Mouse (Mus musculus): ENCODE measurements at regions not wholly inside any gene's neighbourhood (a gene's known extent, or its start where the extent isn't known, plus 50 kb on each side); places are given as distances from the start of the nearest gene placed in this dataset.

DNA sequence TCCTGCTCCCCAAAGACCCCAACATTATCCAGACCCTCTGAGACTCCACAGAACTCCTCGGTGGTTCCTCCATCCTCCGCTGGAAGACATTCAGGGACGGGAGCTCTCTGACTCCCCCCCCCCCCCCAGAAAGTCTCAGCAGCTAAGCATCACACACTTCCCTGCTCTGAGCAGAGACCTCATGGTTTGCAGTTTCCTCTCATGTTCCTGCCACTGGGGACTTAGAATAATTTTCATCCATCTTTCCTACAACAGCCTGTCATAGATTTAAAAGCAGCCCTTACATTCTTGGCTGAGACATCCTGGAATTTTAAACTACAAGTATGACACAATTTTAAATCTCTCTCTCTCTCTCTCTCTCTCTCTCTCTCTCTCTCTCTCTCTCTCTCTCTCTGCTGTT lies 69.2 kb downstream of the Gpr65 start:
- DNase-seq (ENCODE audit: low read depth, low spot score) = no peak
- no peaks in the 10 kb centered on the region for H3K27me3 ChIP-seq (ENCODE audit: control insufficient read depth, insufficient read depth, low read length, poor library complexity, severe bottlenecking)
- no peaks in the 10 kb centered on the region for H3K36me3 ChIP-seq (ENCODE audit: control insufficient read depth, insufficient read depth, low read length, poor library complexity, severe bottlenecking)

DNA sequence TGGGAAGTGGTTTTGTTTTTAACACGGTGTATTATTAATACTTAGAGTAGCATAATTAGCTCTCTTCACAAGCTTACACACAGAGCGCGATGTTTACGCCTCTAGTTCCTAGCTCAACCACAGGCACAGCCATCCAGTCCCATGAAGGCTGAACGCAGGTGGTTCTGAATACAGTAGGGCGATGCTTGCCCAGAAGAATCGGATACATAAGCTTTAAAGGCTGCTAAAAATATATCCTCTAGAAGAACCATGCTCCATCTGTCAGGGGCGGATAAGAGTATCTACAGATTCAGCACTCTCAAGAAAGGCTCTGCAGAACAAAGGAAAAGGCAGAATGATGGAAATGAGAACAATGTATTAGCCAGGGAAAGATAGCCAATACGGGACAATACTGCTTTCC lies 71.1 kb downstream of the Gpr65 start:
- Histone ChIP-seq H3K27me3 (ENCODE audit: control insufficient read depth, insufficient read depth, low read length, poor library complexity, severe bottlenecking) (no peaks in the 10 kb centered on the region), H3K36me3 (ENCODE audit: control insufficient read depth, insufficient read depth, low read length, poor library complexity, severe bottlenecking) (no peaks in the 10 kb centered on the region)
- DNase-seq (ENCODE audit: low read depth, low spot score) = no peak

DNA sequence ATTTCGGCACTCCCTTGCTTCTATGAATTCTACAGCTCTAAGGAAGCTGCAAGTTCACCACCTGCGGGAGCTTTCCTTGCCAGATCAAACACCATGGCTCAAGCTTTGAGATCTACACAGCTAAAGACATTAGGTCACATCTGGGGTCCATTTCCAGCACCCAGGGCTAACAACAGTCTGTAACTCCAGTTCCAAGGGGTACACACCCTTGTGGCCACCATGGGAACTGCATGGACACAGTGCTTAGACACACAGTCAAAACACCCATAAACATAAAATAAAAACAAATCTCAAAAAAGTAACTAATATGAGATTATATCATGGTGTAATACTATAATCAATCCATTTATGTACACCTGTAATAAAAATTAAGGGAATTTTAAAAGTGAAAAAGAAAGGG lies 73.7 kb downstream of the Gpr65 start:
- no peaks in the 10 kb centered on the region for H3K27me3 ChIP-seq (ENCODE audit: control insufficient read depth, insufficient read depth, low read length, poor library complexity, severe bottlenecking)
- peak; percentile 62 for DNase-seq (ENCODE audit: low read depth, low spot score)

DNA sequence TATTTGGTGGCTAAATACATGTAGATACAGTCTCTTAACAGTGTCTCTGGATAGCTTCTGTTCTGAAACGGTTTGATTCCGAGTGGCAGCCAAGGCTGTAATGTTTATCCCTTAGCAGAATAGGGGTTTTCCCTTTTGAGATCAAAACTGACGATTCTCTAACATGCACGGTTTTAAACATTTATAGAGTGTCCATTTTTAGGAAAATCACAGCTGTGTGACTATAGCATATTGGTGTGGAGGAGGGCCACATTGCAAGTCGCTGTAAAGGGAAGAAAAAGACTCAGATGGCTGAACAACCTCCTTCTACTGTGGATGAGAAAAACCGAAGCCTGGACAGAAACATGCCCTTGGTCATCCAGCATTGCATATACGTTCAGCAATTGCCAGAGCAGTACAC lies 75.2 kb downstream of the Gpr65 start:
- Histone ChIP-seq H3K27me3 (ENCODE audit: control insufficient read depth, insufficient read depth, low read length, poor library complexity, severe bottlenecking) (no peaks in the 10 kb centered on the region), H3K36me3 (ENCODE audit: control insufficient read depth, insufficient read depth, low read length, poor library complexity, severe bottlenecking) (no peaks in the 10 kb centered on the region)
- no peak for DNase-seq (ENCODE audit: low read depth, low spot score)

More for the DNA sequence above, 73.7 kb downstream of the Gpr65 start:
- no peaks in the 10 kb centered on the region for H3K36me3 ChIP-seq (ENCODE audit: control insufficient read depth, insufficient read depth, low read length, poor library complexity, severe bottlenecking)

DNA sequence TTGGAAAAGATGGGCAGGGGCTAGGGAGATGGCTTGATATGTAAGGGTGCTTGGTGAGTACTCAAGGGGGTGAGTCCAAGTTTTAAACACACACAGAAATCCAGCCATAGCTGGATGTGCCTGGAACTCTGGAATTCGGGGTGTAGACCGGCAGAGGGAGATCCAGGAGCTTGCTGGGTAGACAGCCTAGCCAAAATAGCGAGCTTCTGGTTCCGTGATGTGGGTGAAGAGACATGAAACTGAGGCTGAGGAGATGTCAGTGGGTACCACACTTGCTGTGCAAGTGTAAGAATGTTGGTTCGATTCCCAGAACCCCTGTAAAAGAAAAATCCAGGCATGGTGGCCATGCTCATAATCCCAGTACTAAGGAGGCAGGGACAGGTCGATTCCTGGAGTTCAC lies 78.6 kb downstream of the Gpr65 start:
- Histone ChIP-seq H3K27me3 (ENCODE audit: control insufficient read depth, insufficient read depth, low read length, poor library complexity, severe bottlenecking) (no peaks in the 10 kb centered on the region), H3K36me3 (ENCODE audit: control insufficient read depth, insufficient read depth, low read length, poor library complexity, severe bottlenecking) (no peaks in the 10 kb centered on the region)
- no peak for DNase-seq (ENCODE audit: low read depth, low spot score)

DNA sequence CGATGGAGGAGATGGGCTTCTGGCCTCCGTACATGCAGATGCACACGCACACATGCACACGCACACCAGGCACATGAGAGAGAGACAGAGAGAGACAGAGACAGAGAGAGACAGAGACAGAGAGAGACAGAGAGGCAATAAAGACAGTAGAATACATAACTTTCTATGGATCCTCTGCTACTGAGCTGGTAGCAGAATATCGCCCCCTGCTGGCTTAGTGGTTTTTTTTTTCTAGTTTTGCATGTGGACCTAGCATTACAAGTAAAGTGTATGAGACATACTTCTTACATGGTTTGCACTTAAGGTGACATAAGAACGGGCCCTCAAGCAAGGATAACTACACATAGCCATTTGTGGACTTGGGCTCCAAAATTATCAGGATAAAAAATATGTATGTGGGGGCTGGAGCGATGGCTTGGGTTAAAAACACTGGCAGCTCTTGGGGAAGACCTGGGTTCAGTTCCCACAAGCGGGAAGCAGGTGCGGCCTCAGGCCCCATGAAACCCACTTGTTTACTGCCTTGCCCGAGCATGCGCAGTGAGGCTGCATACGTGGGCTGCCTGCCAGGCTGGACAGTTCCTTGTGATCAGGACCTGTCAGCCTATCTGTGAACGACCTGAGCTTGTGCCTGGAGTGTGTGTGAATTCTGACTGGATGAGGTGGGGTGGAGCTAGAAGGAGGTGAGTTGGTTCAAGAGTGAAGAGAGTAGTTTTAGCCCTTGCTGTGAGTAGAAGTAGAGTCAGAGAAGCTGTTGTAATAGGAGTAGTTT lies 79.3 kb downstream of the Gpr65 start:
- Histone ChIP-seq H3K36me3 (ENCODE audit: control insufficient read depth, insufficient read depth, low read length, poor library complexity, severe bottlenecking) (no peaks in the 10 kb centered on the region), H3K27me3 (ENCODE audit: control insufficient read depth, insufficient read depth, low read length, poor library complexity, severe bottlenecking) (no peaks in the 10 kb centered on the region)
- peak; percentile 67 for DNase-seq (ENCODE audit: low read depth, low spot score)

DNA sequence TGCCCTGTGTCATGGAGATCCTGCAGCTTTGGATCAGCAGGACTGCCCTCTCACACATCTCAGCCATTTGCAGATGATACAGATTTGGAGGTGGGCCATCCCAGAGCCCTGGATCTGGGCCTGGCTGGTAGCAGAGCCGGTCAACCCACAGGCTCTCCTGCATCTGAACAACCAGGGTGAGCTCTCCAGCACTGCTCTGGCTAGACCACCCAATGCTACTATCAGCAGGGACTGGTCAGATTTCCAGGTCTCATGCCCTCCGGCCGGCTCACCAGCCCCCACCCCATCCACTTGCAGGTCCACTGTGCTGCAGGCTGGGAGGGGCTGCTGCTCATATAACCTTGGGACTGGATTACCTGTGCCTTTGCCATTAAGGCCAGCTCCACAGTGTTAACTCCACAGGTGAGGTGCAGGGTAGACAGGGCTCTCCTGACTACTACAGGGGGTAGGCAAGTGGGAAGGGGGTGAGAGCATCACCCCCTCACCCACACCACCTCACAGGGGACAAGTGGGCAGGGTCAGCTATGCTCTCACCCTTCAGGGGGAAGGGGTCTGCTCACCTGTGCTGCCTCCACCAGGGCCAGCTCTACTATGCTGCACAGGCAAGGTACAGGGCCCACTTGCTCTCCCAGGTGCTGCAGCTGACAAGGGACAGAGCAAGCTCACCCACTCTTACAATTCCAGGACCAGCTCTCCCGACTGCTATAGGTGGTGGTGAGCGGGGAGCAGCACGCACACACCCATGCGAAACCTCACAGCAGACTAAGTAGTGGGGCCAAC lies 81.6 kb downstream of the Gpr65 start:
- H3K36me3 ChIP-seq (ENCODE audit: control insufficient read depth, insufficient read depth, low read length, poor library complexity, severe bottlenecking) = no peaks in the 10 kb centered on the region
- no peak for DNase-seq (ENCODE audit: low read depth, low spot score)

DNA sequence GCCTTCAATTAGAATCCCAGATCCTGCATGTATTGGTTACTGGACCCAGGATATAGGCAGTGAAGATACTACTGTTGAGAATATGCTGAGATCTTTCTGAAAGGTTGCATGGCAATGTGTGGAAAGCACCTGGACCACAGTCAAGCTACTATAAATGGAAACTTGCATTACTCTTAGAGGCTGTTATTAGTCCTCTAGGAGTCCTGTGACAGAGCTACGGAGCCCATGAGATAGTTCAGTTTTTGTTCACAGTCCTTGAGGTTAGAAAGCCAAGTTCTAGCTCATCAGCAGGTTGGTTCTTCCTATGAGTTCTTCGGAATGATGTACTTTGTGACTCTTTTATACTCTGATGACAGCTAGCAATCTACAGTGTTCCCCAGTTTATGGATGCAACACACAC lies 84.0 kb downstream of the Gpr65 start:
- no peaks in the 10 kb centered on the region for H3K27me3 ChIP-seq (ENCODE audit: control insufficient read depth, insufficient read depth, low read length, poor library complexity, severe bottlenecking)
- no peak for DNase-seq (ENCODE audit: low read depth, low spot score)
- no peaks in the 10 kb centered on the region for H3K36me3 ChIP-seq (ENCODE audit: control insufficient read depth, insufficient read depth, low read length, poor library complexity, severe bottlenecking)

More for the DNA sequence above, 81.6 kb downstream of the Gpr65 start:
- no peaks in the 10 kb centered on the region for H3K27me3 ChIP-seq (ENCODE audit: control insufficient read depth, insufficient read depth, low read length, poor library complexity, severe bottlenecking)

DNA sequence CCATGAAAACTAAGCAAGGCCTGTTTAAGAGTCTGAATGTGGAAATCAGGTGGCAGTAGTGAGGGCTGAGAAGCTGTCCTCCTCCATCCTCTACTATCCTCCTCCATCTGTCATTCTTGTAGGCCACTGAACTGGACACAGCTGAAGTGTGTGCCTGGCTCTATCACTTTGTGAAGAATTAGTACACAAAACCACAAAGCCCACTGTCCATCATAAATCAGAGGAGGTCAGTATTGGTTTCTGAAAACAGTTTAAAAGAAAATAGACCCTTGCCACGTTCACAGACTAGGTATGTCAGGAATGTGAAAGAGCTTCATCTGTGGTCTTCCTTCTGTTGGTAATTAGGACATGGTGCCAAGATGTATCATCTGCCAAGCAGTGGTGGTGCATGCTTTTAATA lies 86.1 kb downstream of the Gpr65 start:
- H3K27me3 ChIP-seq (ENCODE audit: control insufficient read depth, insufficient read depth, low read length, poor library complexity, severe bottlenecking) = no peaks in the 10 kb centered on the region
- H3K36me3 ChIP-seq (ENCODE audit: control insufficient read depth, insufficient read depth, low read length, poor library complexity, severe bottlenecking) = no peaks in the 10 kb centered on the region
- DNase-seq (ENCODE audit: low read depth, low spot score) = no peak

DNA sequence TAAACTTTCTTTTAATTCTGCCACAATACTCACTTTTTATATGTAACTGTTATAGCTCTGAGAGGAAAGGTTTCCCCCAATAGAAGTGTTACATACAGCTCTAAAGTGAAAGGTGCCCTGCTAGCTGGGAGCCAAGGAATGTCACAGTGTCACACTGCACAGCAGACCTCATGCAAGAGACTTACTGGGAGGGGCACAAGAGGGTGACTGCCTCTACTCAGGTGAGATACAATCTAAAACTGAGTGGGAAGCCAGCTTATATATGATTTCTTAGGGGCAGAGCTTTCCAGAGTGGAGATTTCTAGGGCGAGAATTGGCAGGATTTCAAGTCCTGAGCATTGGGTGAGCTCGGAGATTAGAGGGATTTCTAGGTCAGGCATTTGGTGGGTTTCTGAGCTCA lies 99.1 kb downstream of the Gpr65 start:
- Histone ChIP-seq H3K27me3 (ENCODE audit: control insufficient read depth, insufficient read depth, low read length, poor library complexity, severe bottlenecking) (no peaks in the 10 kb centered on the region), H3K36me3 (ENCODE audit: control insufficient read depth, insufficient read depth, low read length, poor library complexity, severe bottlenecking) (no peaks in the 10 kb centered on the region)
- DNase-seq (ENCODE audit: low read depth, low spot score) = no peak

DNA sequence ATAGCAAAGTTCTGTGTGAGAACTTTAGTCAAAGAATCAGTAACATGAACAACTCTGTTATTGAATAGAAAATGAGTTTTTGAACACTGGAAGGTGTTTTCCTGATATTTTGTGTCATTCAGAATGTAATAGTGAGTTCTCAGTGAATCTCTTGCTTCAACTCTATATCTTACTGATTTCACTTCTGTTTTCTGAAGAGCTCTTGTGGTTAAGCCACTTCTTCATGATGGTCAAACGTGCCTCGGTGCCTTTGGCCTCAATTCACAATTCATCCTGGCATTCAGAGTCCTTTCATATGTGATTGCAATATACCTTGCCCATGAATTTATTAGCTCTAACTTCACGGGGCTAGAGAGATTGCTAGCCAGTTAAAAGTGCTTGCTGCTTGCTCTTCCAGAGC lies 102.3 kb downstream of the Gpr65 start:
- Histone ChIP-seq H3K36me3 (ENCODE audit: control insufficient read depth, insufficient read depth, low read length, poor library complexity, severe bottlenecking) (no peaks in the 10 kb centered on the region), H3K27me3 (ENCODE audit: control insufficient read depth, insufficient read depth, low read length, poor library complexity, severe bottlenecking) (no peaks in the 10 kb centered on the region)
- DNase-seq (ENCODE audit: low read depth, low spot score) = no peak

DNA sequence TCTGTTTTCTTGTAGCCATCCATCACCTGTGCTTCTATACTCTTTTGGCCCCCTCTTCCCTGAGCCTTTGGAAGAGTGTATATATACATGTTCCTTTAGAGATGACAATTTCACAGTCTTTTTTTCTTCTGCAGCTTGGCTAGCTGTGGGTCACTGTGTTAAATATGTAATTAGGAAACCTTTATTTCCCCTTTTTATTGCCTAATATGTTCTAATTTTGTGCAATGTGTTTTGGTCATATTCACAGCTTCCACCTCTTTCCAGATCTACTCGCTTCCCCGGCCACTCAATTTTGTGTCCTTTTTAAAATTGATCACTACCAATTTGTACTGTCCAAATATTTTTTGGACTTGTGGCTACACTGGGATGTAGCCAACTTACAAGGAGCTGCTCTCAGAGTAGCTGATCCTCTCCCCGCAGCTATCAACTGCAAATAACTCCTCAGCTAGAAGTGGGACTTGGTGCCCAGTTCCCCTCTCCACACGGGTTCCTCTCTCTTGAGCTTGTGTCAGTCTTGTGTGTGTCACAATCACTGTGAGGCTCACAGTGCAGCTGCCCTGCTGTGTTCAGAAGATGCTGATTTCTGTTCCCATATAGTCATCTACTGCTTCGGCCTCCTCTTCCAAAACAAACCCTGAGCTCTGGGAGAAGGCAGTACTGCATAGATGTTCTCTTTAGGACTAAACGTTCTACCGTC lies 106.9 kb downstream of the Gpr65 start:
- no peaks in the 10 kb centered on the region for H3K36me3 ChIP-seq (ENCODE audit: control insufficient read depth, insufficient read depth, low read length, poor library complexity, severe bottlenecking)
- H3K27me3 ChIP-seq (ENCODE audit: control insufficient read depth, insufficient read depth, low read length, poor library complexity, severe bottlenecking) = no peaks in the 10 kb centered on the region
- DNase-seq (ENCODE audit: low read depth, low spot score) = no peak

Measured in splenic B cell, adult 2 months (primary cell).